Mouse (Mus musculus) lung, postnatal 0 days (tissue): ENCODE data around the gene Dock10. TPM values are rescaled to one million over a fixed set of nuclear protein-coding genes. Genes with fewer than 3 reads are reported as not detected.

Experiments used
- ATAC-seq: fragments of 200-750 bp; cut with Nextera tagmentation; 2 replicates; pipeline ENCODE4 v1.8.0; 2017; ENCODE audit warnings: moderate library complexity
- DNase-seq: peaks from one replicate; pipeline ENCODE4 v3.0.0-alpha.2; 2016; ENCODE audit warnings: low spot score
- H3K27ac ChIP-seq: fragments of 300-500 bp; sonication (generic); 2 replicates; pipeline ENCODE4 v1.5.1; 2014; ENCODE audit warnings: antibody characterized with exemption, mild to moderate bottlenecking, low read length, mixed read lengths
- H3K27me3 ChIP-seq: fragments of 300-500 bp; sonication (generic); replicated peaks from 2 replicates; pipeline ENCODE4 v1.6.1; 2014; ENCODE audit warnings: low read length, mixed read lengths; ENCODE audit not compliant: insufficient read depth
- H3K36me3 ChIP-seq: fragments of 300-500 bp; sonication (generic); 2 replicates; pipeline ENCODE4 v1.6.1; 2014; ENCODE audit warnings: low read length, mixed read lengths; ENCODE audit not compliant: insufficient read depth
- H3K4me1 ChIP-seq: fragments of 300-500 bp; sonication (generic); 2 replicates; pipeline ENCODE4 v1.6.1; 2014; ENCODE audit warnings: antibody characterized with exemption, low read depth, low read length, mixed read lengths; ENCODE audit not compliant: insufficient read depth
- H3K4me2 ChIP-seq: fragments of 300-500 bp; sonication (generic); replicated peaks from 2 replicates; pipeline ENCODE4 v1.6.1; 2014; ENCODE audit warnings: low read depth, mild to moderate bottlenecking, low read length, moderate library complexity, mixed read lengths
- H3K4me3 ChIP-seq: fragments of 300-500 bp; sonication (generic); 2 replicates; pipeline ENCODE4 v1.5.1; 2014; ENCODE audit warnings: low read depth, low read length
- H3K9ac ChIP-seq: fragments of 300-500 bp; sonication (generic); replicated peaks from 2 replicates; pipeline ENCODE4 v1.6.1; 2014; ENCODE audit warnings: low read depth, mild to moderate bottlenecking
- H3K9me3 ChIP-seq: fragments of 300-500 bp; sonication (generic); 2 replicates; pipeline ENCODE4 v1.6.1; 2016; ENCODE audit warnings: low read length, mixed read lengths
- CTCF ChIP-seq: IDR thresholded peaks from 2 replicates; pipeline ENCODE4 v1.5.1; 2016; ENCODE audit warnings: antibody characterized with exemption, mild to moderate bottlenecking
- EP300 ChIP-seq: IDR thresholded peaks from 2 replicates; pipeline ENCODE4 v1.6.1; 2016; ENCODE audit warnings: antibody characterized with exemption, mild to moderate bottlenecking, control low read depth
- WGBS: fragments of 180-500 bp; shearing (Covaris S2); extraction: QIAGEN DNeasy Blood & Tissue Kit; methylation state at CpG from one replicate; pipeline ENCODE4 v1.1.7; 2014; 5-methylcytosine and 5-hydroxymethylcytosine counted together
- polyA plus RNA-seq: library from polyadenylated mRNA; unstranded; fragments of >200 nt; fragmentation: Nextera tagmentation; extraction: Ambion mirVana; gene quantifications from 2 replicates; pipeline ENCODE4 v1.2.1, GENCODE M21; 2015

The Dock10 gene
- polyA plus RNA-seq, 1 experiment from 2014 or later, result 6.0 TPM

GRCm38 (mm10) chr1:80641832-80642231 is 116.5 kb downstream of the Dock10 start:
- 79% methylated on average over 3 of the region's 3 CpGs for WGBS
- H3K4me3 ChIP-seq, result no peak overlapping the region
- no peak overlapping the region for H3K27ac ChIP-seq
- no peaks in the 10 kb centered on the region for H3K36me3 ChIP-seq
- H3K4me2 ChIP-seq, result no peak overlapping the region
- H3K9me3 ChIP-seq, result no peaks in the 10 kb centered on the region
- H3K27me3 ChIP-seq, result no peaks in the 10 kb centered on the region
- TF ChIP-seq EP300 (no peak), CTCF (no peak)
- DNase-seq (no peak), ATAC-seq (no peak)
- no peaks in the 10 kb centered on the region for H3K4me1 ChIP-seq
- H3K9ac ChIP-seq, result no peak overlapping the region

DNA sequence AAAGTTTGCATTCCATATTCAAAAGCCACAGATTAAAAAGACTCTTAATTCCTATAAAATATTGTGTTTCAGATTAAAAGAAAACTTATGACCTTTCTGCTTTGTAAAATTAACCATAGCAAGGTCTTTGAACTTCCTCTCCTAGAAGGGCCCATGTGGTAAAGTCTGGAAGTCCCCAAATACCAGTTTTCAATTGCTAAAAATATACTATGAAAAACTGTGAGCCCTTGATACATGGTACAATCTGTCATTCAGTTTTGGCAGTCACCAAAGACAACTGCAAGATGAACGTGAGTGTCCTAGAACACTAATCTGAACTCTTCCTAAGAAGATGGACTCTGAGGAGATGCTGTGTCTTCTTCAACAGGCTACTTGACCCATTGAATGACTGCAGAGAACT is 117.0 kb downstream of the Dock10 start:
- H3K27me3 ChIP-seq, result no peaks in the 10 kb centered on the region
- no peaks in the 10 kb centered on the region for H3K4me1 ChIP-seq
- no peak overlapping the region for H3K4me2 ChIP-seq
- H3K27ac ChIP-seq, result no peak overlapping the region
- ATAC-seq (no peak), DNase-seq (no peak)
- H3K9me3 ChIP-seq, result no peaks in the 10 kb centered on the region
- H3K36me3 ChIP-seq, result no peaks in the 10 kb centered on the region
- no peak overlapping the region for H3K9ac ChIP-seq
- TF ChIP-seq EP300 (no peak), CTCF (no peak)
- WGBS, result 56% methylated on average over 1 of the region's 1 CpGs
- no peak overlapping the region for H3K4me3 ChIP-seq

DNA sequence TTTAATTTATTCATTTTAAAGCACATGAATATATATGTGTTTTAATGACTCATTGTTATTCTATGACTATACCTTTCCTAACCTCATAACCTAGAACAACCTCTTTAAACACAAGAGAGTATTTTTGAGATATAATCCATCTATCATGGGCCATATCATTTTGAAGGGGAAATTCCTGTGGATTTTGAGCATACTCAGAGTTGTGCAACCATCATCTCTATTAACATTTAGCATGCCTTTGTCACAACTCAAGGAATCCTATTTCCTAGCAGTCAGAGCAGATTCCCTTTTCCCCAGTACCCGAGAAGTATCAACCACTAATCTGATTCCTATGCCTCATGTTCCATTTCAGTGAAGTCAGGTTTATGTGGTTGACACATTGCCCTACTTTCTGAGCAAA is 118.8 kb downstream of the Dock10 start:
- no peaks in the 10 kb centered on the region for H3K9me3 ChIP-seq
- TF ChIP-seq CTCF, result no peak
- TF ChIP-seq EP300, result no peak
- no peaks in the 10 kb centered on the region for H3K27me3 ChIP-seq
- no peak for ATAC-seq
- no peaks in the 10 kb centered on the region for H3K4me1 ChIP-seq
- H3K4me2 ChIP-seq, result no peak overlapping the region
- no peak overlapping the region for H3K9ac ChIP-seq
- DNase-seq, result no peak
- no peak overlapping the region for H3K27ac ChIP-seq
- no peaks in the 10 kb centered on the region for H3K36me3 ChIP-seq
- no peak overlapping the region for H3K4me3 ChIP-seq
- 84% methylated on average over 1 of the region's 1 CpGs for WGBS

GRCm38 (mm10) chr1:80637214-80637705 is 121.1 kb downstream of the Dock10 start:
- ATAC-seq, result peak; percentile 25; the same call in 1 of the 2 replicates
- Histone ChIP-seq H3K4me1 (no peaks in the 10 kb centered on the region), H3K9me3 (no peaks in the 10 kb centered on the region), H3K36me3 (no peaks in the 10 kb centered on the region), H3K27me3 (no peaks in the 10 kb centered on the region), H3K4me3 (no peak overlapping the region), H3K27ac (no peak overlapping the region), H3K4me2 (no peak overlapping the region), H3K9ac (no peak overlapping the region)
- WGBS, result 47% methylated on average over 4 of the region's 4 CpGs
- DNase-seq, result peak; percentile 14
- TF ChIP-seq EP300 (no peak), CTCF (no peak)

DNA sequence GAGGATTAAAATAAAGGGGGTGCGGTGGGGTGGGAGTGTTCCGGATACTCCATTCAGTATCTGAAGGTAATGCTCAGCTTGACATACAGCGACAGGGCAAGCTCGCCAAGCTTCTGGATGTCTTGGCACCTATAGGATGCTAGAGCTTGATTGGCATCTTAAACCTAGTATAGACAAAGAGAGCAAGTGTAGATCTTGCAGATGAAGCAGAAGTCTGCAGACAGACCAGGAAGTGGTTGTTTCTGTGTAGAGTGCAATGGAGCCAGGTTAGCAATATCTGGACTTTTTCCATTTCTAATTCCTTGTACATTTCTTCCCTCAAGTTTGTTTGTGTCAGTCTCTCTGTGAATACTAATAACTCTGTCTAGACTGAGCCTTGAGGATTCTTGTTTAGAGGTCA is 122.5 kb downstream of the Dock10 start:
- no peak overlapping the region for H3K27ac ChIP-seq
- H3K27me3 ChIP-seq, result no peaks in the 10 kb centered on the region
- TF ChIP-seq CTCF, result no peak
- no peak for TF ChIP-seq EP300
- no peaks in the 10 kb centered on the region for H3K4me1 ChIP-seq
- no peak overlapping the region for H3K4me2 ChIP-seq
- no peak overlapping the region for H3K9ac ChIP-seq
- ATAC-seq (no peak), DNase-seq (no peak)
- H3K9me3 ChIP-seq, result no peaks in the 10 kb centered on the region
- no peak overlapping the region for H3K4me3 ChIP-seq
- WGBS, result 94% methylated on average over 4 of the region's 4 CpGs
- H3K36me3 ChIP-seq, result no peaks in the 10 kb centered on the region

DNA sequence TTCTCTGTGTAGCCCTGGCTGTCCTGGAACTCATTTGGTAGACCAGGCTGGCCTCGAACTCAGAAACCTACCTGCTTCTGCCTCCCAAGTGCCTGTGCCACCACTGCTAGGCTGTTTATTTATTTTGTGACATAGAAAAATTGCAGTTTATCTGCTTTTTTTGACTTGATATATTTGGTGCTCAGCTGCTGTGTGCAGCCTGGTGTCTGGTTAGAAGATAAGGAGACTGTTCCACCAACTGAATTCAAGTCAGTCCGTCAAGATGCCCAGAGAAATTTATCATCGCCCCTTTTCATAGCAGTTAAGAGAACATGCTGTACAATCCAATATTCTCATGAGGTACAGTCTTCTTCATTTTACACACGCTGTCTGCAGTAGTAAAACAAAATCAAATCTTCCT is 124.8 kb downstream of the Dock10 start:
- no peak overlapping the region for H3K27ac ChIP-seq
- H3K27me3 ChIP-seq, result no peaks in the 10 kb centered on the region
- no peak overlapping the region for H3K4me2 ChIP-seq
- DNase-seq, result no peak
- H3K9ac ChIP-seq, result no peak overlapping the region
- 81% methylated on average over 4 of the region's 4 CpGs for WGBS
- TF ChIP-seq CTCF, result no peak
- no peak for TF ChIP-seq EP300
- no peaks in the 10 kb centered on the region for H3K36me3 ChIP-seq
- no peak for ATAC-seq
- H3K4me1 ChIP-seq, result no peaks in the 10 kb centered on the region
- no peaks in the 10 kb centered on the region for H3K9me3 ChIP-seq
- no peak overlapping the region for H3K4me3 ChIP-seq
